Mouse (Mus musculus) erythroblast, adult 5-6 weeks (primary cell): Measurements from ENCODE around the gene Tbxas1. TPM values are rescaled to one million over a fixed set of nuclear protein-coding genes. Genes with fewer than 3 reads are reported as not detected.
A peak's percentile ranks its signal among the peaks of the same experiment; 100 is the strongest.

Experiments used
- ATAC-seq: replicated peaks from 2 replicates; pipeline ENCODE4 v1.8.0; 2016; ENCODE audit warnings: moderate number of reproducible peaks, mild to moderate bottlenecking, moderate TSS enrichment, inconsistent platforms; ENCODE audit not compliant: poor library complexity, low FRiP score, severe bottlenecking
- total RNA-seq, 2 experiments: library from RNA; stranded (forward) in 1 of 2; stranded (reverse) in 1 of 2; fragments of 150-400 nt in 1 of 2; fragments of 200-764, 138-1000 nt in 1 of 2; gene quantifications; 2 replicates each; pipeline versions ENCODE4 v1.2.3 to v1.2.4; 2015 to 2017; ENCODE audit warnings: low replicate concordance in 2 of 2

Gene Tbxas1
- total RNA-seq, 2 experiments from 2014 or later = 55.9 to 83.5 TPM

GRCm38 (mm10) chr6:38975866-38976265, 100.7 kb downstream of the Tbxas1 start:
- no peak for ATAC-seq

DNA sequence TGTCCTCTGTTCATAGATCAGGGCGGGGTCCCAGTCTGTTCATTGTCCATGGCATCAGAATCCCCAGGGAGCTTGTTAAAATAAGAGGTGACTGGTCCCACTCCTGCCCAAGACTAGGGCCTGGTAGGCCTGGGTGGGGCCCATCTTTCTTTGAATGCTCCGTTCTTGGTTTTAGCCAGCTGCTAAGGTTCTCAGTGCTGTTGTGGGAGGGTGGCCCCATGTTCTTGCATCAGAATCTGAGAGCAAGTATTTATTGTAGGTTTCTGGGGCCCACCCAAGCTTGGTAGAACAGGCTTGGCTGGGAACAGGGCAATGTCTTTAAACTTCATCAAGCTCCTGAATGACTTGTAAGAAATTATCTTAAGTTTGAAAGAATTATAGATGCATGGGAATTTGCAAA, 101.2 kb downstream of the Tbxas1 start:
- ATAC-seq = no peak

GRCm38 (mm10) chr6:38980921-38981715, 105.9 kb downstream of the Tbxas1 start:
- ATAC-seq = no peak

DNA sequence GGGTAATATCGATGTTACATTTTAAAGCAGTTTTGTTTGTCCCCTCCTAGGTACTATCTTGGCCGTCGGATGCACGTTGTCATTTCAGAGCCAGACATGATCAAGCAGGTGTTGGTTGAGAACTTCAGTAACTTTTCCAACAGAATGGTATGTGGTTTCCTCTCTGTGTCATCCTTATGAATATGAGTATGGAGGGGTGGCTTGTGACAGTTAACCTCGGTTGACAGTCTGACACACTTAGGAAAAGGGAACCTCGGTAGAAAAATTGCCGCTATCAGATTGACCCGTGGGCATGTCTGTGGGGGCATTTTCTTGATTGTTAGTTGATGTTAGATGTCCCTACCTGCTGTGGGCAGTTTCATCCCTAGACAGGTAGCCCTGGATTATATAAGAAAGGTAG, 106.9 kb downstream of the Tbxas1 start:
- no peak for ATAC-seq

DNA sequence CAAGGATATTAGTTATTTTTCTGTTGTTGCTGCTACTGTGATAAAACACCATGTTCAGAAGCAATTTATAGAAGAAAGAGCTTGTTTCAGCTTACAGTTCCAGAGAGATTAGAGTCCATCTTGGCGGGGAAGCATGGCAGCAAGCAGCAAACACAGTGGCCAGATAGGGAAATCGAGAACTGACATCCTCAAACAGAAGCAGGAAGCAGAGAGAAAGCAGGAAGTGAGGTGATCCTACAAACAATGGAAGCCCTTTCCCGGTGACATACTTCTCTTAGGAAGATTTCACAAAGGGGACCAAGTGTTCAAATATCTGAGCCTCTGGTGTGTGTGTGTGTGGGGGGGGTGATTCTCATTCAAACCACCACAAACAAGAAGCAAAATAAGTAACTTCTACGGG, 107.5 kb downstream of the Tbxas1 start:
- ATAC-seq = no peak

DNA sequence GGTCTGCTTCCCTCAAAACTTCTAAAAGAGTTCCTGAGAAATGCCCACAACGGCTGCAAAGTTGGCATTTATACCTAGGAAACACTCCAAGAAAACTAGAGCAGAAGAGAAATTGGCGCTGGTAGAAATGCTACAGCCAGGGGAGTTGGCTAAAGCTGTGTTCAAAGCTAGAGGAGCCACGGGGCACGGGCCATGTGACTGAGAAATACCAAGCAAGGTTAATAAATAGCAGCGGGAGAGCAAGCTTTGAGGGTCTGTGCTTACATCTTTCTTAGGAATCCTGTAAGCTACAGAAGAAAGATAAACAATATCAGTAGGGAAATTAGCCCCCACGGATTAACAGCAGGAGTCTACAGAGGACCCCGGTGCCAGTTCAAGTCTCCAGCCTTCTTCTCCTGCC, 107.9 kb downstream of the Tbxas1 start:
- no peak for ATAC-seq

DNA sequence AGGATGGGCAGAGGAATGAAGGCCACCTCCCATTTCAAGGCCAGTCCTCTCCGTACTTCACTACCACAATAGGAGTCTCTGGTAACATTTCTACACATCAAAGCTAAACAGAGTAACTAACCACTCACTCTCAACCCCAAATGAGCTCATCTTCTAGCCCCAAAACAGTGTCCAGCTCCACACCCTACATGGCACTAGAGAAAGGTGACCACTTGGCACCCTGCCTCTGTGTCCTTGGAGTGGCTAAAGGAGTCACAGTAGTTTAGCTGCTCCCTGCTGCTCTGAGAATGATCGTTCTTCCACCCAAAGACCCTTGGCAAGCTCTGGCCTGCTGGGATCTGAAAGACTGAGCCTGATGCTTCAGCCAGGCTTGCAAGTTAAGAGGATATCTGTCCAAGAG, 109.4 kb downstream of the Tbxas1 start:
- no peak for ATAC-seq

DNA sequence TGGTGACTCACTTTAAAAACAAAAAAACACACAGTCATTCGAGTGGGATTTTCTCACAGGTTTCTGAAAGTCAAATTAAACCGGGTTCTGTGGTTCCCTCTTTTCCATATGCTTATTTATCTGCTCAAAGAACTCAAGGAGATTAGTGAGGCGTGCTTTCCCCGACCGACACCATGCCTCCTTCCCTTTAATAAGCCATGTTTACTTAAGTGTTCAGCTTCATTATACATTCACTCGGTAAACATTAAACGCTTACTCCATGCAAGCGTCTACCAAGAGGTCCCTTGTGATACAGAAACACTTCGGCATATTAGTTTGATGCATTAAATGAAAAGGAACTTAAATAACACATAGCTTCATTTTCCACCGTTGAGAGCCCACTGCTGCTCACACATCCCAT, 111.4 kb downstream of the Tbxas1 start:
- no peak for ATAC-seq

DNA sequence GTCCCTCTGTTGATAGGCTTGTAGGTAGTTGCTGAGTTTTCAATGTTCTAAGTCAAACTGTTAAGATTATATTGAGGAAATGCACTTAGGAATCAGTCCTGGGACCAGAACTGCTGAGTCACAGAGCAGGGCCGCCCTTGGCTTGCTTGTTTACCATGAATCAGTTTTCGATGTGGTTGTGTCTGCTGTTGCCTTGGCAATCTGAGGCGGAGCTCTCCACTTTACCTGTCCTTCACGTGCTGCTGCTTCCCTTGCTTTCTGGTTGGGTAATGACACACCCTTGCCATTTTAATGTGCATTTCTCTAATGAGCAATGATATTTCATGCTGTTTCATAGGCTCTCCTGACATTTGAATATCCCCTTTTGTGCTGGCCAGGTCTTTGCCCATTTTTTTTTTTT, 116.8 kb downstream of the Tbxas1 start:
- ATAC-seq = peak; percentile 98

DNA sequence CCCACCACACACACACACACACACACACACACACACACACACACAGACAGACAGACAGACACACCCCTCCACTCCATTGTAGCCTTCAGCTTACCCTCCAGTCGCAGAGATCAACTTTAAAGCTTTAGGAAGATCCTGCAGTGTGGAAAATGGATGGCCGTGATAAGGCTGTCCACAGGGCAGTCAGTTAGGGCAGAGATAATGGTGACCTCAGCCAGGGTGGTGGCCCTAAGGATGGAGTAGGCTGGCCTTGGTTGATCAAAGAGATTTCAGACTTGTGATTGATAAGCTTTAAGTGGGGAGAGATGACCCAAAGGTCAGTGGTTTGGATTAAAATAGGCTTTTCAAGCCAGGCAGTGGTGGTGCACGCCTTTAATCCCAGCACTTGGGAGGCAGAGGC, 120.6 kb downstream of the Tbxas1 start:
- no peak for ATAC-seq

DNA sequence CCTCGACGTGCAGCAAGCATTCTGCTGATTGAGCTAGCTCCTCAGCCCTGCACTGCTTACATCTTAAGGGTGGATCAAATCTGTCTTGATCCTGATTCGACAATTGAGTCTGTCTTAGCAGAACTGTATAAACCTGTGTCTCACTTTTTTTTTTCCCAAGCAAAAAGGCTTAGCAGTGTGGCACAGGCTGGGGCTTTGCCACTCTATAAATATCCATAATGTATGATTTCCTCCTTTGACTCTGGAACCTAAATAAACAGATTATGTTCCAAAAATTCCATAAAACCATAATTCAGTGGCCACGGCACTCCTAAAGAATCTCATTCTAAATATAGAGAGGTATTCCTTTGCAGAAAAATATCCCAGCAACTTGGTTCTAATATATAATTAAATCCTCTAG, 122.6 kb downstream of the Tbxas1 start:
- no peak for ATAC-seq

DNA sequence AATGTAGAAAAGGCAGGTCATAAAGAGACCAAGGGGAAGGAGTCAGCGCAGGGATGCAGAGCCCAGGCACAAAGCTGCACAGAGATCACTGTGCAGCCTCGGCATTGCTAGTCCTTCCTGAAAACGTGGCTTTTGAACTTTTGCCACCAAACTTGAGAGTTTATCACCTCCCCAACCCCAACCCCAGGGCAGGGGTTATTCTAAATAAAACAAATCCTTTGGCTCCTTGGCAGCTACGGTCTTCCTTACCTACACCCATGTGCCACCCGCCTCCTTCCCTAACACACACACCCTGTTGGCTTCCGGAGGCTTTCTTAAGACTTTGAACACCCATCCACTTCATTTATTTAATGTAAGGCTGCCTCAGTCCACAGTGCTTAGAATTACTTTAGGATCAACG, 127.9 kb downstream of the Tbxas1 start:
- ATAC-seq = no peak

GRCm38 (mm10) chr6:39004003-39004473, 128.8 kb downstream of the Tbxas1 start:
- no peak for ATAC-seq

- ATAC-seq = no peak
Observed at GRCm38 (mm10) chr6:39005267-39005944, 130.2 kb downstream of the Tbxas1 start.

DNA sequence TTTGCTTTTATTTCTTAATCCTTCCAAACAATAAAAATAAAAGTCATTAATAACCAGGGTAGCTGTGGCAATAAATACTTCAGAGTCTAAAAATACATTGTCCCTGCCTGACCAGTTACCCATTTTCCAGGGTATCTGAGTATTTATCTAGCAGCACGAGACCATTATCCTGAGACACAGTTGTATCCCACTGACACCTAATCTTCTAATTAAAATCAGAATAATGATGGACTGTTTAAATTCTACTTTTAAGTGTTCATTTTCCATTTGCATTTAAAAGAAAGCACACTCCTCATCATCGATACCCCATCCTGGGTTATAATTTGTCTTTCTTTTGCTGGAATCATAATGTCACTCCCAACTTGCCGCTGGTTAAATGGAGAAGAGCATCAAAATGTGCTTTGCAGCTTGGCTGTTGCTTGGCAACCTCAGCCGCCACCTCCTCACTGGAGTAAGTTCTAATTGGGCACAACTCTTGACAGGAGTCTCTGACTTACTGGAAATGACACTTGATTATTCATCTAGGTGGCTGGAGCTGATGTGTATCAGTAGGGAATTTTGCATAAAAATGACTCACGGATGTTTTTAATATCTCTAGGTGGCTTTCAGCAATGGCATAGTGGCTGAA, 130.9 kb downstream of the Tbxas1 start:
- ATAC-seq = no peak

- no peak for ATAC-seq
Observed at GRCm38 (mm10) chr6:39007223-39007622, 132.0 kb downstream of the Tbxas1 start.

- ATAC-seq = no peak
Observed at GRCm38 (mm10) chr6:39008116-39008515, 132.9 kb downstream of the Tbxas1 start.

DNA sequence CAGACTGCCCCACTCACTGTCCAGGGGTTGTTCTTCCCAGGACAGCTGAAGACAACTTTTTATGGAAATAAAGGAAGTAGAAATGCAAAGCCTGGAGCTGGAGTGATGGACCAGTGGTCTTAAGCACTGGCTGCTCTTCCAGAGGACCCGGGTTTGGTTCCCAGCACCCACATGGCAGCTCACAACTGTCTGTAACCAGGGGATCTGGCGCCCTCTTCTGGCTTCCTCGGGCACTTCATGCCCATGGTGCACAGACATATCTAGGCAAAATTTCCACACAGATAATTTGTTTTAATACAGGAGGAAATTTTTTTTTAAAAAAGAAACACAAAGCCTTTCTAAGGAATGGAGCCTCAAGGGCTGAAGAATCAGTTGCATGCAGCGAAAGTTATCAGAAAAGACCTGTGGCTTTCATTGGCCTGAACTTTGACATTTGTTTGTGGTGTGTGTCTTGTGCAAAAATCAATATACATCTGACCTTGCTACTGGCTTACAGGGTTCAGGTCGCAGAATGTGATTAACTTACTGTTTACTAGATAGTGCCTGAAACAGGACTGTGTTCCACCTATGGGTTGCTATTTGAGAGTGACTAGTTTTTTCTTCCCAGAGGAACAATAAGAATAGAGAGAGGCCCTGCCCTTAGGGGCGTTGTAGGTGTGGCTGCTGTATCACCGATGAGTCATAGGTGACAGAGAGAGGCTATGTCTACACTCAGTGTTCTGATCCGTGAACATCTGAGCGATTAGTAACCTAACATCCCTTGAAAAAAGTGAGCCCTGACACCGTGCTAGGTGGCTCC, 138.0 kb downstream of the Tbxas1 start:
- ATAC-seq = no peak

DNA sequence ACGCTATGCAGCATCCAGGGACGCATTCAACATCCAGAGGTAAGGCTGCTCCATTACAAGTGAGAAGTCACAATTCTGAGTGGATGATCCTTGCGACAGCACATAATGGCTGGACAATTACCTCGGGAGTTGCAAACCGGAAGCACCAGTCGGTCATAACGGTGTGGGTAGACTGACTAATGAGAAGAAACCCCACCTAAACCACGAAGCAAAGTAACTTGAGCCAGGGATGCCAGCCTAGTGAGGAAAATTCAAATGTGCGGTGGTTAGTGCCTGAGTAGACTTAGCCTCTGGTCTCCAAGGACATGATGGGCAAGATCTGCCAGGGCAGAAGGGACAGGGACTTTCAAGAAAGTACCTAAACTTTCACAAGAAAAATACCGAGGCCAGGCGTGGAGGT, 142.7 kb downstream of the Tbxas1 start:
- ATAC-seq = no peak

DNA sequence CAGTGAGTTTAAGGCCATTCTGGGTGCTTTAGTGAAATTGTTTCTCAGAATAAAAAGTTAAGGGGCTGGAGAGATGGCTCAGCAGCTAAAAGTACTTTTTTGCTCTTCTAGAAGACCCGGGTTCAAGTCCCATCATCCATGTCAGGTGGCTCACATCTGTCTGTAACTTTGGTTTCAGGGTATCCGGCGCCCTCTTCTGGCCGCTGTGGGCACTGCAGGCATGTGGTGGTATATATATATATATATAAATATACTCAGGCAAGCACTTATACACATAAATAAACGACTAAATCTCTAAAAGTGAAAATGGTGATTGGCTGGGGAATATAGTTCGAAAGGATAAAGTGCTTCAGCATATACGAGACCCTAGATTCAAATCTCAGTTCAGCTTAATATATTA, 143.6 kb downstream of the Tbxas1 start:
- peak; percentile 61; the same call in 1 of the 2 replicates for ATAC-seq
